Mouse (Mus musculus) MEL (cell line): Measurements from ENCODE around the gene Fkbp10.

Experiments used
- CTCF ChIP-seq, 3 experiments: IDR thresholded peaks in 2 of 3; conservative IDR thresholded peaks in 1 of 3; 2 replicates each; pipeline ENCODE4 v1.5.1; 2011 to 2012; ENCODE audit warnings: low read length in 3 of 3, low read depth in 2 of 3, mild to moderate bottlenecking in 2 of 3, improper control_type of control experiment in 1 of 3, inconsistent platforms in 1 of 3, mixed read lengths in 1 of 3, moderate library complexity in 1 of 3; ENCODE audit not compliant: control insufficient read depth in 1 of 3, insufficient read depth in 1 of 3, poor library complexity in 1 of 3, severe bottlenecking in 1 of 3
- GATA1 ChIP-seq: IDR thresholded peaks from 2 replicates; pipeline ENCODE4 v1.6.1; 2011; ENCODE audit warnings: low read depth, low read length, improper control_type of control experiment
- RAD21 ChIP-seq: IDR thresholded peaks from 2 replicates; pipeline ENCODE4 v1.6.1; 2011; ENCODE audit warnings: mild to moderate bottlenecking, low read depth, low read length, improper control_type of control experiment
- RCOR1 ChIP-seq: IDR thresholded peaks from 2 replicates; pipeline ENCODE4 v1.6.1; 2012; ENCODE audit warnings: low read depth, mild to moderate bottlenecking, inconsistent platforms, low read length, improper control_type of control experiment
- TAL1 ChIP-seq: IDR thresholded peaks from 2 replicates; pipeline ENCODE4 v1.6.1; 2012; ENCODE audit warnings: mild to moderate bottlenecking, inconsistent platforms, low read length, moderate library complexity, mixed read lengths
- TBP ChIP-seq: IDR thresholded peaks from 2 replicates; pipeline ENCODE4 v1.8.0; 2011; ENCODE audit warnings: low read depth, low read length, improper control_type of control experiment

DNA sequence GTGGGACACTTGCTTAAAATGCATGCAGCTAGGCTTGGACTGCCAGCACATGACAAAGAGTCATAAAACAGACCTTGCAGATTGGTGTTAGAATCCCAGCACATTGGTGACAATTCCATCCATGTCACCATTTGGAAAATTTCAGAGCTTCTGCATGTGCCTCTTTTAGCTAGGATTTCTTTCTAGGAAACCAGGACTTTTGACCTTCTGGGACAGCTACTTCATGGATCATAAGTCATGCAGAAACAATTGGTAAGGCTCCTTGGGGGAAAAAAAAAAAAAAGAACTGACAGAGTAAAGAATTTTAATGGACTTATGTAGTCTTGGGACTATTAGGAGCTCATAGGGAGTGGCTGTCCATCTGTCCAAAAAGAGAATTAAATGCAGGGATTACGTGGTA, 22.4 kb downstream of the Fkbp10 start:
- no peak for TF ChIP-seq CTCF (IDR thresholded peaks at IDR 0.05 in 2 of 3, conservative IDR thresholded peaks at IDR 0.05 in 1 of 3; ENCODE audit: control insufficient read depth in 1 of 3, insufficient read depth in 1 of 3, low read depth in 2 of 3, low read length in 3 of 3, poor library complexity in 1 of 3, severe bottlenecking in 1 of 3)
- no peak for TF ChIP-seq TAL1
- no peak for TF ChIP-seq RCOR1
- no peak for TF ChIP-seq GATA1
- no peak for TF ChIP-seq RAD21
- TF ChIP-seq TBP, result no peak
